Mouse (Mus musculus) ES-Bruce4 (cell line): ENCODE measurements around the gene Olfr1427.

ENCODE experiments used
- CTCF ChIP-seq: IDR thresholded peaks from one replicate; pipeline ENCODE4 v1.8.1; 2011; ENCODE audit warnings: low read depth, low read length
- EP300 ChIP-seq: IDR thresholded peaks from 2 replicates; pipeline ENCODE4 v1.6.1; 2011; ENCODE audit warnings: low read depth, low read length; ENCODE audit not compliant: insufficient read depth
- POLR2A ChIP-seq: IDR thresholded peaks from one replicate; pipeline ENCODE4 v1.8.1; 2011; ENCODE audit warnings: low read length; ENCODE audit not compliant: insufficient read depth

- TF ChIP-seq EP300 (no peak), CTCF (no peak), POLR2A (no peak)
These were observed 11.2 kb downstream of the Olfr1427 start, which contains the start of gene Olfr1426 for GRCm38 (mm10) chr19:12091913-12092312.
